Mouse (Mus musculus) lung, embryonic 16.5 days (tissue): ENCODE results near the gene Timm29. TPM values are rescaled to one million over a fixed set of nuclear protein-coding genes. Genes with fewer than 3 reads are reported as not detected.

Source experiments
- ATAC-seq: fragments of 200-750 bp; cut with Nextera tagmentation; 2 replicates; pipeline ENCODE4 v1.8.0; 2017; ENCODE audit warnings: low read depth, mild to moderate bottlenecking, moderate library complexity
- H3K27ac ChIP-seq: fragments of 300-500 bp; sonication (generic); 2 replicates; pipeline ENCODE4 v1.5.1; 2014; ENCODE audit warnings: mild to moderate bottlenecking, control low read depth, low read length
- H3K27me3 ChIP-seq: fragments of 300-500 bp; sonication (generic); 2 replicates; pipeline ENCODE4 v1.6.1; 2014; ENCODE audit warnings: low read depth, low read length, mixed read lengths; ENCODE audit not compliant: control insufficient read depth, insufficient read depth
- H3K36me3 ChIP-seq: fragments of 300-500 bp; sonication (generic); 2 replicates; pipeline ENCODE4 v1.6.1; 2014; ENCODE audit warnings: low read length; ENCODE audit not compliant: control insufficient read depth, insufficient read depth
- H3K4me1 ChIP-seq: fragments of 300-500 bp; sonication (generic); replicated peaks from 2 replicates; pipeline ENCODE4 v1.6.1; 2014; ENCODE audit warnings: low read length, mixed read lengths; ENCODE audit not compliant: control insufficient read depth, insufficient read depth
- H3K4me2 ChIP-seq: fragments of 300-500 bp; sonication (generic); 2 replicates; pipeline ENCODE4 v1.6.1; 2014; ENCODE audit warnings: low read depth, low read length, control low read depth
- H3K4me3 ChIP-seq: fragments of 300-500 bp; sonication (generic); 2 replicates; pipeline ENCODE4 v1.5.1; 2014; ENCODE audit warnings: mild to moderate bottlenecking, low read length, control low read depth
- H3K9ac ChIP-seq: fragments of 300-500 bp; sonication (generic); 2 replicates; pipeline ENCODE4 v1.6.1; 2014; ENCODE audit warnings: low read length, control low read depth
- H3K9me3 ChIP-seq: fragments of 300-500 bp; sonication (generic); 2 replicates; pipeline ENCODE4 v1.6.1; 2016; ENCODE audit warnings: low read length; ENCODE audit not compliant: control insufficient read depth
- WGBS: fragments of 180-500 bp; shearing (Covaris S2); extraction: QIAGEN DNeasy Blood & Tissue Kit; methylation state at CpG from one replicate; pipeline ENCODE4 v1.1.7; 2014; 5-methylcytosine and 5-hydroxymethylcytosine counted together
- microRNA counts: library from miRNA; unstranded; fragments of <30 nt; microRNA quantifications from one replicate; lab custom pipeline; 2016
- microRNA-seq: library from miRNA; unstranded; fragments of <30 nt; microRNA quantifications from one replicate; pipeline ENCODE4, GENCODE M21; 2016
- polyA plus RNA-seq: library from polyadenylated mRNA; unstranded; fragments of >200 nt; fragmentation: Nextera tagmentation; extraction: Ambion mirVana; gene quantifications from 2 replicates; pipeline ENCODE4 v1.2.1, GENCODE M21; 2015

The Timm29 gene
- polyA plus RNA-seq, 1 experiment from 2014 or later, result 22.2 TPM

DNA sequence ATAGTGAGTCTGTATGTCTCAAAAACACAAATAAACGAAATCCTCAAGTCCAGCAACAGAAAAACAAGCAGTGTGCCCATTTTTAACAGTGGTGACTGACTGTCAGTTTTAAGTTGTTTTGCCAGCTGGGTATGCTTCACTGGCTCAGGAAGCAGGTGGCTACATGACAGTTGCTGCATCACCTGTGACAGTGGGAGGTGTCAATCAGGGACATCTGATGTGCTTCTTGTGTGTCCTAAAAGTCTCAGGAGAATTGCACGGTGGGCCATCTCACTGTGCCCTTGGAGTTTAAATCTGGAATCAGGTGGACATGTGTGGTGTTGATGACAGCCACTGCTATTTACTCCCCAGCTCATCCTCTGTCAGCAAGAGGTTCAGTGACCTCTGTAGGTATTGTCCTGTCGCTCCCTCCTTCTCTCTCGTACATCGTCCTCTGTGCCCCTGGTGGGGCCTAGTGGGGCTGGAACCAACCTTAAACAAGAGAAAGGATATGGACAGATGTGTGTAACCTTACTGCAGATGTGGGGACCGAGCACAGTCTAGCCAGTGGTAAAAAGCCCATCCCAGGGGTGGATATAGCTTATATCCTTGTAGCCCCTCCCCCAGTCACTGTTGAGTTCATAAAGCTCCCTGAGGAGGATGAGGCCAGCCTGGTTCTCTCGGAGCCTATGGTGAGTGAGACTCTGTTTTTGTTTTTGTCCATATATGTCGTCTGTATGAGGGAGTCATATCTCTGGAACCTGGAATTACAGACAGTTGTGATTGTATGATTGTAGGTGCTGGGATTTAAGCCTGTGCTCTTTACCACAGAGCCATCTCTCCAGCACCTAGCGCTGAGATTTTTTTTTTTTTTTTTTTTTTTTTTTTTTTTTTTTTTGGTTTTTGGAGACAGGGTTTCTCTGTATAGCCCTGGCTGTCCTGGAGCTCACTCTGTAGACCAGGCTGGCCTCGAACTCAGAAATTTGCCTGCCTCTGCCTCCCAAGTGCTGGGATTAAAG is 33.1 kb downstream of the Timm29 start:
- H3K4me3 ChIP-seq, result no peak overlapping the region
- H3K4me1 ChIP-seq, result no peaks in the 10 kb centered on the region
- 87% methylated on average over 10 of the region's 10 CpGs for WGBS
- no peaks in the 10 kb centered on the region for H3K27me3 ChIP-seq
- H3K9me3 ChIP-seq, result no peaks in the 10 kb centered on the region
- no peak for ATAC-seq
- H3K4me2 ChIP-seq, result no peak overlapping the region
- H3K36me3 ChIP-seq, result no peaks in the 10 kb centered on the region
- no peak overlapping the region for H3K27ac ChIP-seq
- H3K9ac ChIP-seq, result no peak overlapping the region

DNA sequence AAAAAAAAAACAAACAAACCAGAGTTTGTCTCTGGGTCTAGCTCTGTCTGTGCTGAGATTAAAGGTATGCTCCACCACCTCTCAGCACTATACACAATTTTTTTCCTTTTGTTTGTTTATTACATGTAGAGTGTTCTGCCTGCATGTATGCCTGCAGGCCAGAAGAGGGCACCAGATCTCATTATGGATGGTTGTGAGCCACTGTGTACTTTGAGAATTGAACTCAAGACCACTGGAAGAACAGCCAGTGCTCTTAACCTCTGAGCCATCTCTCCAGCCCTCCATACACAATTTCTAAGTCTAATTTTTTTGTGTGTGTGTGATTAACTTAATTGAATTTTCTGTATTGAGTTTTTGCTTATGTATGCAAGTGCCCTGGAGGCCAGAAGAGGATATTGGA is 34.0 kb downstream of the Timm29 start:
- Histone ChIP-seq H3K4me1 (no peaks in the 10 kb centered on the region), H3K27ac (no peak overlapping the region), H3K4me3 (no peak overlapping the region), H3K4me2 (no peak overlapping the region), H3K27me3 (no peaks in the 10 kb centered on the region), H3K36me3 (peaks cover 2% of the 10 kb centered on the region; the same call in 1 of the 2 replicates), H3K9ac (no peak overlapping the region), H3K9me3 (no peaks in the 10 kb centered on the region)
- ATAC-seq, result no peak

DNA sequence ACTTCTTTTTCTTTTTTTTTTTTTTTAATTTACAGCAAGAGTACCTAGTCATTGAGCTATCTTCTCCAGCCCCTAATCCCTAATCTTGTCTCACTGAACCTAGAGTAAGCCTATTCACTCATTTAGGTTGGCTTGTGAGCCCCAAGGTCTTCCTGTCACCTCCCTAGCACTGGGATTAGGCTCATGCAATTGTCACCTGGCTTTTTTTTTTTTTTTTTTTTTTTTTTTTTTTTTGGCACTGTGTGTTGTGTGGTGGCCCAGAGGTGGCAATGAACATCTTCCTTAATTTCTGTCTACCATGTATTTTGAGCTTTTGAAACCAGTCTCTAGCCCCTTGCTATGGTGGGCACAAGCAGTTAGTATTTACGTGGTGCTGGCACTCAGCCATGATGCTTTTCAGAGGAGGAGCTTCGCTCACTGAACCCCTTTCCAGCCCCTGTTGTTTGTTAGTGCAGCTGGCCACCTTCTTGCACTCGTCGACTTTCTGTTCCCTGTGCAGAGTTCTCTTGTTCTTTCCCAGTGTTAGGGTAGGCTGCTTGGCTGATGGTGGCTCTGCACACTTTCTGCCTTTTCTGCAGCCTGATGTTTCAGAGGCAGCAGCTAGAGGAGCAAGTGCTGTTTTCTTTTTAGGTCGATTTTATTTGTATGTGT is 34.7 kb downstream of the Timm29 start:
- no peak overlapping the region for H3K4me2 ChIP-seq
- H3K27me3 ChIP-seq, result no peaks in the 10 kb centered on the region
- H3K9ac ChIP-seq, result no peak overlapping the region
- H3K36me3 ChIP-seq, result peaks cover 2% of the 10 kb centered on the region; the same call in 1 of the 2 replicates
- H3K4me1 ChIP-seq, result no peaks in the 10 kb centered on the region
- 61% methylated on average over 5 of the region's 5 CpGs for WGBS
- H3K9me3 ChIP-seq, result no peaks in the 10 kb centered on the region
- ATAC-seq, result no peak
- H3K4me3 ChIP-seq, result no peak overlapping the region
- H3K27ac ChIP-seq, result no peak overlapping the region

DNA sequence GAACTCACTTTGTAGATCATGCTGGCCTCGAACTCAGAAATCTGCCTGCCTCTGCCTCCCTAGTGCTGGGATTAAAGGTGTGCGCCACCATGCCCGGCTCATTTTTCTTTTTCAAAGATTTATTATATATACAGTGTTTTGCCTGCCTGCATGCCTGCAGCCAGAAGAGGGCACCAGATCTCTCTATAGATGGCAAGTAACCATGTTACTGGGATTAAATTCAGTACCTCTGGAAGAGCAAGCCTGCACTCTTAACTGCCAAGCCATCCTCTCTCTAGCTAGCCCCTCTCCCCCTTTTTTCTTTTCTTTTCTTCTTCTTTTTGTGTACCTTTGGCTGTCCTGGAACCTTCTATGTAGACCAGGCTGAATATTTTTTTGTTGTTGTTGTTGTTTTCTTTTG is 38.2 kb downstream of the Timm29 start:
- no peaks in the 10 kb centered on the region for H3K9me3 ChIP-seq
- H3K27ac ChIP-seq, result no peak overlapping the region
- WGBS, result 77% methylated on average over 3 of the region's 3 CpGs
- H3K27me3 ChIP-seq, result no peaks in the 10 kb centered on the region
- H3K4me1 ChIP-seq, result no peaks in the 10 kb centered on the region
- H3K4me2 ChIP-seq, result no peak overlapping the region
- H3K4me3 ChIP-seq, result no peak overlapping the region
- no peak overlapping the region for H3K9ac ChIP-seq
- no peak for ATAC-seq
- H3K36me3 ChIP-seq, result peaks cover 27% of the 10 kb centered on the region

DNA sequence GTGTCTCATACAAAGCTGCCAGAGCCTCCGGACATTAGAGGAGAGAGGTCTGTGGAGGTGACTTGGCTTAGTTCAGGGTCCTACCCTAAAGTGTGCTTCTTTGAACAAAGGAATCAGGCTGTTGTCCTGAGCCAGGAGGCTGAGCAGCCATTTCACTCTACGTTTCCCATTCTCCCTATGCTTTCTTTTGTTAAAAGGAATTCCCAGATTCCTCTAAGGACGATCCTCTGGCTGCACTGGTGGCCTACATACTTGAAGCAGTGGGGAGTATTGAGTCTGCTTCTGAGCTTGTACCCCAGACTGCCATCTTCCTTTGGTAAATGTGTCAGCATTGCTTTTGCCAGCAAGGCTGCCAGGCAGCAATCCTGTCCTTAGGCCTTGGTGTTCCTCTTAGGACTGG is 40.6 kb downstream of the Timm29 start:
- no peak overlapping the region for H3K4me3 ChIP-seq
- H3K4me2 ChIP-seq, result no peak overlapping the region
- ATAC-seq, result no peak
- H3K36me3 ChIP-seq, result peaks cover 37% of the 10 kb centered on the region
- H3K27ac ChIP-seq, result no peak overlapping the region
- no peaks in the 10 kb centered on the region for H3K4me1 ChIP-seq
- no peaks in the 10 kb centered on the region for H3K9me3 ChIP-seq
- H3K27me3 ChIP-seq, result no peaks in the 10 kb centered on the region
- no peak overlapping the region for H3K9ac ChIP-seq
- WGBS, result 81% methylated on average over 3 of the region's 3 CpGs

DNA sequence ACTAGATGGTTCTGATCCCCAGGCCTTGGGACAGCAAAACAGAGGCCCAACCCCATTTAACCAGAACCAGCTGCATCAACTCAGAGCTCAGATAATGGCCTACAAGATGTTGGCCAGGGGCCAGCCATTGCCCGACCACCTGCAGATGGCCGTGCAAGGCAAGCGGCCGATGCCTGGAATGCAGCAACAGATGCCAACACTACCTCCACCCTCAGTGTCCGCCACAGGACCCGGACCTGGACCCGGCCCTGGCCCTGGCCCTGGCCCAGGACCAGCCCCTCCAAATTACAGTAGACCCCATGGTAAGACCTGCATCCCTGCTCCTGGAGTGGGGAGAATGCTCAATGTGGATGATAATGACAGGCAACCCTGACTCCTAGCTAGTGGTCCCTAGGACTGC is 43.1 kb downstream of the Timm29 start:
- Histone ChIP-seq H3K9ac (no peak overlapping the region), H3K9me3 (no peaks in the 10 kb centered on the region), H3K27ac (no peak overlapping the region), H3K27me3 (no peaks in the 10 kb centered on the region), H3K4me1 (no peaks in the 10 kb centered on the region), H3K4me3 (no peak overlapping the region), H3K36me3 (peaks cover 59% of the 10 kb centered on the region), H3K4me2 (no peak overlapping the region)
- WGBS, result 53% methylated on average over 7 of the region's 7 CpGs
- no peak for ATAC-seq

DNA sequence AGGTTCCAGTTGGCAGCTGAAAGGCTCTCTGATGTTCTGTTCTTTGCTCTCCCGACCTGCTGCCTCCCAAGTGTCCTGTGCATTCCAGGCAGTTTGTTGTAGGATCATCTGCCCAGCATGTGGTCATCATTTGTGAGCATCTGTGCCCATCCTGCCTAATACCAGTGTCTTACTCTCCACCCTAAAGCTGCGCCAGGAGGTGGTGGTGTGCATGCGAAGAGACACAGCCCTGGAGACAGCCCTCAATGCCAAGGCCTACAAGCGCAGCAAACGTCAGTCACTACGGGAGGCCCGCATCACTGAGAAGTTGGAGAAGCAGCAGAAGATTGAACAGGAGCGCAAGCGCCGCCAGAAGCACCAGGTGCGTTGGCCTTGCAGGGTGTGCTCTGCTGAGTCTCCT is 46.5 kb downstream of the Timm29 start:
- H3K36me3 ChIP-seq, result peaks cover 76% of the 10 kb centered on the region
- 95% methylated on average over 11 of the region's 11 CpGs for WGBS

More for the DNA sequence above, 46.5 kb downstream of the Timm29 start:
- H3K9ac ChIP-seq, result no peak overlapping the region
- no peak overlapping the region for H3K27ac ChIP-seq
- no peaks in the 10 kb centered on the region for H3K9me3 ChIP-seq
- no peak overlapping the region for H3K4me2 ChIP-seq
- no peaks in the 10 kb centered on the region for H3K27me3 ChIP-seq
- H3K4me1 ChIP-seq, result no peaks in the 10 kb centered on the region
- ATAC-seq, result no peak
- H3K4me3 ChIP-seq, result no peak overlapping the region

MicroRNA genes within 50 kb of the gene (microRNA counts, 519-probe panel; counts per million panel counts)
- not detected for microRNA mmu-miR-1946b (lab: Ali Mortazavi, UCI)

Small RNA genes within 50 kb of the gene (microRNA-seq; reads per million reads assigned to microRNA genes)
- not detected for gene Mir1946b

Other genes with a start within 250 kb of the Timm29 start
- gene Ilf3, start 224.9 kb upstream of the Timm29 start, polyA plus RNA-seq, result 160 and 168 TPM in 2 replicates
- 37.3 and 37.5 TPM in 2 replicates for gene Qtrt1, start 180.9 kb upstream of the Timm29 start, polyA plus RNA-seq
- 77.5 and 78.2 TPM in 2 replicates for gene Dnm2, start 167.8 kb upstream of the Timm29 start, polyA plus RNA-seq
- gene Tmed1, start 82.5 kb upstream of the Timm29 start, polyA plus RNA-seq, result 115 and 118 TPM in 2 replicates
- 3.9 and 4.0 TPM in 2 replicates for gene AB124611, start 66.5 kb upstream of the Timm29 start, polyA plus RNA-seq
- 17.1 and 20.8 TPM in 2 replicates for gene Carm1, start 45.8 kb upstream of the Timm29 start, polyA plus RNA-seq
- gene Yipf2, start 106 bp downstream of the Timm29 start, polyA plus RNA-seq, result 30.0 and 38.8 TPM in 2 replicates
- 68.3 and 74.0 TPM in 2 replicates for gene Smarca4, start 23.4 kb downstream of the Timm29 start, polyA plus RNA-seq
- 33.4 and 36.0 TPM in 2 replicates for gene Ldlr, start 130.8 kb downstream of the Timm29 start, polyA plus RNA-seq
- 134 and 144 TPM in 2 replicates for gene Spc24, start 167.6 kb downstream of the Timm29 start, polyA plus RNA-seq
- 25.5 and 26.3 TPM in 2 replicates for gene Kank2, start 206.0 kb downstream of the Timm29 start, polyA plus RNA-seq
- 2.7 and 3.6 TPM in 2 replicates for gene Angptl8, start 242.8 kb downstream of the Timm29 start, polyA plus RNA-seq